Mouse (Mus musculus): ENCODE measurements around the gene Timm17b.

The Timm17b gene

GRCm38 (mm10) chrX:7922032-7922431 lies 22.9 kb downstream of the Timm17b start:
- peak in 1 of 2 experiments; percentile 33 for DNase-seq

- no peak for DNase-seq
Measured at GRCm38 (mm10) chrX:7926266-7926665, 27.1 kb downstream of the Timm17b start.

GRCm38 (mm10) chrX:7927116-7927515 lies 28.0 kb downstream of the Timm17b start:
- no peak for DNase-seq

- DNase-seq, result no peak
Measured at GRCm38 (mm10) chrX:7928270-7928790, 29.2 kb downstream of the Timm17b start, which contains the start of gene Eras. Gene Eras (minus strand): TSS chrX:7928607.

GRCm38 (mm10) chrX:7936874-7937273 lies 37.7 kb downstream of the Timm17b start:
- no peak for DNase-seq

- no peak for DNase-seq
Measured at GRCm38 (mm10) chrX:7937667-7938066, 38.5 kb downstream of the Timm17b start.

- DNase-seq, result no peak
Measured at GRCm38 (mm10) chrX:7945618-7946017, 46.5 kb downstream of the Timm17b start.

- peak; percentile 39 to 52 for DNase-seq
Measured at GRCm38 (mm10) chrX:7947108-7947899, 48.1 kb downstream of the Timm17b start, which contains the start of gene Hdac6. Gene Hdac6 (minus strand): TSS chrX:7947889.

- DNase-seq, result peak; percentile 92
Measured at GRCm38 (mm10) chrX:7947900-7948492, 48.8 kb downstream of the Timm17b start.

- DNase-seq, result no peak
Measured at GRCm38 (mm10) chrX:7950091-7950490, 50.9 kb downstream of the Timm17b start.

All from cerebellum, postnatal 14 days (tissue).